Mouse (Mus musculus) WW6 (cell line): ENCODE measurements around the gene Kirrel3.
A peak's percentile ranks its signal among the peaks of the same experiment; 100 is the strongest.

ENCODE experiments used
- DNase-seq: peaks from one replicate; pipeline ENCODE4 v3.0.0-alpha.2; 2013; ENCODE audit warnings: low read depth, low spot score

Gene Kirrel3

DNA sequence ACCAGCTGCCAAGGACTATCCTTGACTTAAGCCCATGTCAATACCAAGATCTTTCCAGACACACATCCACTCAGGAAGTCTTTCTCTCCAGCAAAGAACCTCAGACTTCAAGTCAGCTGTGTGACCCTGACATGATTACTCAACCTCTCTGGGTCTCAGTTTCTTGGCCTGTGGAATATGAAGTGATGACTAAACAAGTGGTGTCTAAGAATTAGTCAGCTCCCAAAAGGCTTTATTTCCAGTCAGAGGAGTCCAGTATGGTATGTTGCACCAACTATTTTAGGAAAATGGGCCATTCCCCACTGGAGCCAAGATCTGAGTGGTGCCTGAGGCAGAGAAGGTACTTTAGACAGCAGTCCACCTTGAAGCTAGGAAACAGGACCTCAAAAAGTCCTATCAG is 462.0 kb downstream of the Kirrel3 start:
- DNase-seq = no peak

DNA sequence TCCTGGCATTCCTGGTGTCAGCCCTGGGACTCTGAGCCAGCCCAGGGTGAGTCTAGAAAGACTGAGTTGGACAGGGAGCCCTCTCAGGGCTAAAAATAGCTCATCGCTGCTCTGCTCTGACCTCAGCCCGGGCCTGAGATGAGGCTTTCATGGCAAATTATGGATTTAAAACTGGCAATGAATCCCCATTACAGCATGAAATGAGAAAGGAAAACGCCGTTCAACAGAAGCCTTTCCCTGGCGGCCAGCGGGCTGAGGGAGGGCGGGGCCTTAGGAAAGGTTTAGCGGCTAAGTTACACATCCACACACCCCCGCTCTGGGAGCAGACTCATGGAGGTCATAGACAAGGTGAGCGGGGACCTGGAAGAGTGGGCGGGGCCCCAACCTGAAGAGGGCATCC is 467.7 kb downstream of the Kirrel3 start:
- DNase-seq = no peak

DNA sequence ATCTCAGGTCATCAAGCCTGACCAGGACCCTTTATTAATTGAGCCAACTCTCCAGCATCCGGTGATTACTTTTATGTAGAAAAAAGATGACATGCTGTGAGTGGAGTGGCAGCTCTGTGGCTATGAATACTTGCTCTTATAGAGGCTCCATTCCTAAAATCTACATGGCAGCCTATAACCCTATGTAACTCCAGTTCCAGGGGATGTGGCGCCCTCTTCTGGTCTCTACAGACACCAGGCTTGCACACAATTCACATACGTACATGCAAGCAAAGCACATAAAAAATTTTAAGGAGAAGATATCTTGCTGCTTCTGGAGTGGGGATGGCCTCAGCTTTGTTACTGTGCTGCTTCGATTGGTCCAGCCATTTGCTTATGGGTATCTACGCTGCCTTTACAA is 468.5 kb downstream of the Kirrel3 start:
- peak; percentile 29 for DNase-seq

DNA sequence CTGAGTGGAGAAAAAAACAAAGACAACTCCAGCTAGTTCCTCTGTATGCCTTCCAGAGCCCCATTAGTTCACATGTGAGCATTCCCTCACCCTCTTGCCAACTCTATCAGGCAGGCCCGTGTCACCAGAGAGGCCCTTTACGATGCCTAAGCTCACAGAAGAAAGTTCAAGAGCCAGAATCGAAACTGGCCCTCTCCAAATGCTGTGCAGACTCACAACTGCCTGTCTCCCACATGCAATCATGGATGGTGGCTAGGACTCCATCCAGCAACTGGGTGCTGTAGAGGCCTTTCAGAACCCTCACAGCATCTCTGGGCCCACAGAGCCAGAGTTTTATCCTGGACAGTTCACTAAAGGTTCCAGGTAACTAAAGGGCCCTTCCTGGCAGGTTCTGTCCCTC is 470.8 kb downstream of the Kirrel3 start:
- DNase-seq = no peak

DNA sequence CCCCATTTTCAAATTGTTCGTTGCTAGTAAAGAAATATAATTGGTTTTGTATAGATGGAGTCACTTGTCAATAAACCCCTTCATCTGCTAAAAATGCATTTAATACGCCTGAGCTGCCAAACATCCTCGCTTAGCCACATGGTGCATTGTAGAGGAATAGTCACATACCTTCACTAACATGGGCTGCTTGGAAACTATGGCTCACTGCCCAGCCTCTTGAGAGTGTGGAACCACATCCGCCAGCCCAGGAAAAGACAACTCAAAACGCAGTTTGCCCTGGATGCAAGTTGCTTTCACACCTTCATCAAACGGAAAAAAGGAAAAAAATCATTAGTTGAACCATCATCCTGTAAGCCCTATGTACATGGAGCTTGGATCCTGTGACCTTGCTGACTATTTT is 472.0 kb downstream of the Kirrel3 start:
- no peak for DNase-seq

DNA sequence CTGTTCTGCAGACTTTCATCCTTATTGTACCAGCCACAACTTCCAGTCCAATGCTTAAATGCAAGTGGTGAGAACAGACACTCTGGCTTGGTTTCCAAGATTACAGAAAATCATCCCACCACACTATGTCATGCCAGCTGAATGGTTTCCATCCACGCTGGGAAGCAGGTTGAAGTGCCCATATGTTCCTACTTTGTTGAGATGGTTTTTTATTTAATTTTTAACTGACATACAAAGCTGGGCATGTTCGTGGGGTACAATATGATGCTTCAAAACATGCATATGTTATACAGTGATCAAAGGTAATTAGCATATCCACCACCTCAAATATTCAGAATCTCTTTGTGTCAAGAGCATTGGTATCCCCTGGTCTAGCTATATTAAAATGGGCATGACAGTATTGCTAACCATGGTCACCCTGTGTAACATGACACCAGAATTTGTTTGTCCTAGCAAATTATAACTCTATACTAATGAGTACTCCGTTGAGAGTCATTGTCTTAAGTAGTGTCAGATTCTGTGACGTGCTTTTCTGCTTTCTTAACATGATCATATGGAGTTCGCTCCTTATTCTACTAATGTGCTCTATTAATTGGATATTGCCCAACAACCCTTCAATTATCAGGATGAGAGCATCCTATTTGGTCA is 472.6 kb downstream of the Kirrel3 start:
- no peak for DNase-seq

DNA sequence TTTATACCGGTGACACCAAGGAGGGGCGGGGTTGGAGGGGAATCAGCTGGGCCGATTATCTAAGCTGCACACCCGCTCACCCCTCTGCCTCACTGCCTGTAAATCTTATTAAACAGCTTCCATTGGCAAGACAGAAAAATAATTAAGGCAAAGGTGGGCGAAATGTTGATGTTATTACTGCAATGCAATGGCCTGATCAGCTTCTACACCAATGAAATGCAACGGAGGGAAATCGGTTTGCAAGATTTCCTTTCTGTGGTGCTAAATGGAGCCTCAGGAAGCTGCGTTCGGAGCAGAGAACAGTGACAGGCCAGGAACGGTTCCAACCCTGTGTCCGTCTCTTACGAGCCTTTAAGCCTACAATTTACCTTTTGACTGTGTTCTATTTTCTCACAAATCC is 475.0 kb downstream of the Kirrel3 start:
- no peak for DNase-seq

DNA sequence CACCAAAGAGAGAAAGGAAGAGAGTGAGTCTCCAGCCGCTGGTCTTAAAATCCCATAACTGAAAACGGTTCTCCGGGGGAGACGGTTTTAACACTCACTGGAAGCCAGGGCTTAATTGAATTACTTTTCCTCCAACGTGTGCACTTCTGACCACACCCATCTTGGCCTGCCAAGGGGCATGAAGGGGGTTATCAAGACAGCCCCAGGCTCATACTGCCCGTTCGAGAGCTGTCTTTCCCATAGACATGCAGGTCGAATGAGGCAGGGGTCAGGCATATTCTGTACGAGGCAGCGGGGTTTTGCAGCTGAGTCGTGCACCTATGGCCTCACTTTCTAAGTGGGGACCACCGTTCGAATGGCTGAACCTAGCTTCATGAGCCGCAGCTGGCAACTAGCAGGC is 475.5 kb downstream of the Kirrel3 start:
- no peak for DNase-seq

DNA sequence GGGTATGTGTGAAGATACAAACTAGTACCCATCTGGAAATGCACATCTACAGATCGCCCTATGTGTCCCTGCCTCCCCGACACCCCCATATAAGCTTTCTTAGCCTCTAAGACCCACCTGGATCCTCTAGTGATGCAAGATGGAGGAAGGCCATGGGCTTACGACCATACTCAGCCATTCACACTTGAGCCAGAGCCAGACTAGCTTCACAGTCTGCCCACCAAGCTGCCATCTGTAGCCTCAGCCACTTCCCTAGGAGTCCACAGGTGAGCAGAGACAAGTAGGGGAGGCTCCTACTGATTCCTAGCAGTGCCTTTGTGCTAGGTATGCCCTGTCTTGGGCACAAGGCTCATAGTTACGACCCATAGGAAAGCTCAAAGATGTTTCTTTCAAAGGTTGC is 476.6 kb downstream of the Kirrel3 start:
- no peak for DNase-seq

DNA sequence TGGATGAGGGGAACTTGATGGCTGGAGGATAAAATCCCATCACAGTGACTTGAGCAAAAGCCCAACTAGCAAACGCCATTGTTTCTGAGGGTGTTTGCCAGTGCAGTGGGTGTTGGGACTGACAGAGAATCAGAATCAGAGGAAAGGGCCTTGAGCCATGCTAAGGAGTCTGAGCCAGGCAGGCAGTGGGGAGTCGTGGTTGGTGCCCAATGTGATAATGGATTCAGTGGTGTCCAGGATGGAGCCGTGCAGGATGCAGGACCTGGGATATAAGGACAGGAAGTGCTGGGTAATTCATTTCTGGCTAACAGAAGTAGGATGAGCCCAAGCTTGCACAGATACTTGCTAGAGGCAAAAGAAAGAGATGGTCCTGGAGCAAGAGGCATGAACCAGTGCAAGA is 477.9 kb downstream of the Kirrel3 start:
- DNase-seq = no peak

DNA sequence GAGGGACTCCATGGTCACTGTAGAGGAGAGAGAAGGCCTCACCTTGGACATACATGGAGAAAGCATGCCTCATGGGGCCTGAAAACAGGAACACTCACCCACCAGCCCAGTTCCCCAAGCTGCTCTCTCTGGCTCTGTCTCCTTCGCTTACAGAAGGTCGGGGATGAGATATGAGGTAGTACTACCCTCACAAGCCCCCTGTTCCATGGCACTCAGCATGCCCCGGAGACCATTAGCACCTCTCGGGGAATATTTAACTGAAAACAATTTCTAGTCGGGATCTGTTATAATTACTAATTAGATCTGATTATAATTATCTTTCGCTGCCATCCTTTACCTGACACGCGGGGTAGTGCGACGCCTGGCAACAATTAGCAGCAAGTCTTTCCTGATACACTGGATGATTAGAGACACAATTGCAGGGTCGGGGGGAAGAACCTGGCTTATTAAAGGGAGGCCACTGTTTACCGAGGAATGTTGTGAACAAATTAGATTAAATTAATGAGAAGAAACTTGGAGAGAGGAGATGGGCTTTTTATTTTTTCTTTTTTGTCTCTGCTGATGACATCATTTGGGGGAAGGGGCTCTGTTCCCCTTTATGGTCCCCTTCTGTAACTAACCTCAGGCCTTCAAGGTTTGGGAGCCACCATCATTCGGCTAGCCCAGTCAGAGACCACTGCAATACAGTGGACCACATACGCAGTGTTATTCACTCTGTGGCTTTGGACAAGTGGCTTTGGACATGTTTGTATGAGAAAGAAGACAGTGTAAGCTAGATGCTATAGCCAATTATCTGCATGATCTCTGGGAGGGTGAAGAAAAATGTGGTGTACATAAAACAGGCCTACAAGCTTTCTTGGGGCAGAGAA is 478.7 kb downstream of the Kirrel3 start:
- no peak for DNase-seq

DNA sequence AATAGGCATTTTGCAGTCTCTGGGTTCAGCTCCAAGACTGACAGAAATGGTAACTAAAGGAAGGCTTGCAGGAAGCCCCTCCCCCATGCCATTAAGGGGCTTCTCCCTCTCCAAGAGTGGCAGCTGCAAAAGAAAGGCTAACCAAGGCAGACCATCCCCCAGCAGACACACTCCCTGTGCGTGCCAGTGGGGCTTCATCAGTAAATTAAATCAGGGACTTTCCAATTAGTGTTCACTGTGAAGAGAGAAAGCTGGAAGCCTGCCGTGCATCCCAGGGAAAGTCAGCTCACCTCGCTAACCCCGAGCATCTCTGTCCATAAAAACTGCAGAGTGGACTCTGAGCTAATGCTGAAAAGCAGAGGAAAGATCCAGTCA is 479.3 kb downstream of the Kirrel3 start:
- no peak for DNase-seq

DNA sequence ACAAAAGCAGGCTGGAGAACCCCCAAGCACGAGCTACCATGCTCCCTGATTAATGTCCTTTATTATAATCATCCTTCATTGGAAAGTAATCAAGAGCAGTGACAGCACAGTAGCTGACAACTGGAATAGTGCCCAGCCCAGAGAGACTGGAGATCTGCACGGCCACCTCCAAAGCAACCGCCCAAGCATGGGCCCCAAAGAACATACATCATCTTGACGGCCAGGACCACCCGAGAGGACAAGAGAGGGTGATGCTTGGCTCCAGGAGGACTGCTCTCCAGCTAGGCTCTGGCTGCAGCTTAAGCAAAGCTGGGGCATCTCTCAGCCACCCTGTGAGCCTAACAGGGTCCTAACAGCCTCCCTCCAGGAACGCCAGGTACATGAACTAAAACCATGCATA is 482.1 kb downstream of the Kirrel3 start:
- DNase-seq = no peak

DNA sequence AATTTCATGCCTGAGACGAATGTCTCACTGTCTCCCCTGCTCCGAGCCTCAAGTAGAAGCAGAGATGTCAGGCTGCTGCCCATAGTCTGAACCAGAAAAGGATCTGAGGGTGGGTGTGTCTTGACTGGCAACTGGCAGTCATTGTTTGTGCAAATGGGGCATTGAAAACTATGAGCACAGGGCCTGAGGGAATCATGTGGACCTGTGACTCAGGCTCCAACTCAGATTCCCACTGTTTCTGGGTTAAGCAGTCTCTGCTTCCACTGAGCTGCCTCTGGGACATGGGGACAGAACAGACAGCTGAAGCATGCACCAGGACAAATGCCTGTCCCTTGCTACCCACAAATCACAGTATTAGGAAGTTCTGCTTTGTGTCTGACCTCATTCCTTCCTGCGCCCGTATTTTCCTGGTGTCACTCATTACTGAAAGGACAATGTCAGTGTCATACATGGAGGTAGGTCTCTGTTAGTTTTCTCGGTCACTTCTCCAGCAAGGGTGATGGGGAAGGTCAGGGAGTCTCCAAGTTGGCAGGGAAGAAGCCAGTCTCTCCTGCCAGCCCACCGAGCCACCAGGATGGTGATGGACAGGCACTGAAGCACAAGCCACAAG is 484.3 kb downstream of the Kirrel3 start:
- DNase-seq = no peak

DNA sequence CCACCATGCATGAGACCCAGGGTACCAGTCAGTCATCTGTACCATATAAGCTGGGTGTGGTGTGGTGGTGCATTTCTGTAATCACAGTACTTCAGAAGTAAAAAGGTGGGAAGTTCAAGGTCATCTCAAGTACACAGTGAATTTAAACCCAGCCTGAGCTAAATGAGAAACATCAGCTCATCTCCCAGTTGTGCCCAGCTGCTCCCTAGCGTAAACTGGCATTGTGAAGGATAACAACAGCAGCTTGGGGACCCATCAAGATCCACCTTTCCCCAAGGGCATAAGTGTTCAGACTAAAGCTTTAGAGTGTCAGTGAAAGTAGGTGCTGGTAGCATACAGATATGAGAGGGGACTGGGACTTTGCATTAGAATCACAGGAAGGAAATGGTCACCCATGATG is 488.6 kb downstream of the Kirrel3 start:
- no peak for DNase-seq

DNA sequence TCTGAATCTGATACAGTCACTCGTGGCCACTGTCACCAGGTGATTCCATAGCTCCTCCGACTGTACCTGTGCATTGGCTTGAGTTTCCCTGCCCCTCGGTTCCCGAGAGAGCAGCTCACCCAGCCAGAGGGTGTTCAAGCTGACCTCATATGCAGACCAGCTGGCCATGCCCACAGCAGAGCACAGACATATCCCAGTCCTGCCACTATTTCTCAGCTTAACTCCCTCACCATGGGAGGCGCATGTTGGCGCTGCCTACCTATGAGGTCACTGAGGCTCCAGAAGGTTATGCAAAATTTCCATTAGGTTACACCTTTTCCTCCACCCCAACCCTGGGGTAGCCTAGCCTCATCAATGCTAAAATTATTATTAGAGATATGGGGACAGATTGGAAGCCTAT is 489.6 kb downstream of the Kirrel3 start:
- no peak for DNase-seq

DNA sequence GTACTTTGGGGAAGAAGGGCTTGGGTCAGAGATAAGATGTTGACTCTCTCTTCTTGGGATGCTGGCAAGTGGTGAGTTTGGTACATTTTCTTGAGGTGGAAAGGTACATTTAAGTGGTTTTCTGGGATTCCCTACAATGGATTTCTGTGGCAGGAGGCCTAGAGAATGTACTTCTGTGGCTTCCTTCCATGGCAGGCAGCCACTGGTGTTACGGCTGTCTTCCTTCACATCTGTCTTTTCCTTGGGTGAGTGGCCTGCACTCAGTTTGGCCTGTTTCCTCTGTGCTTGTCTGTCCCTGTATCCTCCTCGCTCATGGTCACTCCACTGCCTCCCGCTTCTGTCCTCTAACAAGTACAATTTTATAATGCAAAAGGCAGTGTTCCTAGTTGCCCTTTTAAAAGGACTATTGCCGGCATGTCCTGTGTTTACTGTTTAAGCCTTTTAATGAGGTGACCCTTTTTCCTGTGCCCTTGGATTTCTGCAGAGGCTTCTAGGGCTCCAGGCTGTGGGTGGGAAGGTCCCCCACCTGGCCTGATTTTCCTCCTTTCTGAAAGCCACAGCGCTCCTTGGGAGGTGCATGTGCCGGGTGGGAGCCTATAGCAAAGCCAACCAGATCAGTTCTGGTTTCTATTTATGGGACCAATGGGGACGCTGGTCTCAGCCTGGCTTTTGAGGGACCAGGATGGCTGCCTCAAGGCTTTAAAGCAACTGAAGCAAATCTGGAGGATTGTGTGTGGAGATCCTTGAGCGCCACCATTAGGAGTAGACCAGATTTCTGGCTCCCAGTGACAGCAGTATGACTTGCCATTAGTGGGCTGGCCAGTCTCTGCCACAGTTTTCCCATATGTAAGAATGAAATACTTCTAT is 491.1 kb downstream of the Kirrel3 start:
- no peak for DNase-seq

DNA sequence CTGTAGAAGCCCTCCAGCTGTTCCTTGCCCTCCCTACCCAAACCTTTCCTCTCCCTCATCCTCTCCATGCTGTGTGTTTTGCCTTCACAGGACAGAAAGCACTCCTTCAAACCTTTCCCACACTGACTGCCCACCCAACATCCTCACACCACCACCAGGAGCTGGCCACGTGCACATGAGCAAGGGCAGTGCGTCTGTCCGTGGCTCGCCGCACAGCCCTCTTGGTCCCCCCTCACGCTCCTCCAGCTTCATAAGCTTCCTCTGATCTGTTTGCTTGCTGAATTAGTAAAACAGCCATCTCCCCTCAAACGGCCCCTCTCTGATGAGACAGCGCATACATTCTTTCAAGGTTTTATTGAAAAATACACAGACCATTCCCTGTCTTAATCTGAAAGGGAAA is 492.0 kb downstream of the Kirrel3 start:
- no peak for DNase-seq

DNA sequence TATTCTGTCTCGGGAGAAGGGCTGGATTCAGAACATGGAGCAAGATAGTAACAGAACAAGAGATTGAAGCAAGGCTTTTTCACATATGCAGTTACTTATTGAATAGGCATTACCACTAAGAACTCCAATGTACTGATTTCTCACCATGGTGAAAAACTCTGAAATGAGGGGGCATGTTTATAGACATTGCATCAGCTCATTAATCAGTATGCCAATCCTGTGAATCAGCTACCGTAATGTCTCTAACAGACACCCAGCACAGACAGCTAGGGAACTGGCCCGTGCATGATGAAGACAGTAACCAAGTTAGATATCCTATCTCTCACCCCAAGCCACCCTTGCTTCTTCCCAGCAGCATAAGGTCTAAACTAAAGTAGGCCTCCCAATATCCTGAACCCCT is 492.5 kb downstream of the Kirrel3 start:
- no peak for DNase-seq

DNA sequence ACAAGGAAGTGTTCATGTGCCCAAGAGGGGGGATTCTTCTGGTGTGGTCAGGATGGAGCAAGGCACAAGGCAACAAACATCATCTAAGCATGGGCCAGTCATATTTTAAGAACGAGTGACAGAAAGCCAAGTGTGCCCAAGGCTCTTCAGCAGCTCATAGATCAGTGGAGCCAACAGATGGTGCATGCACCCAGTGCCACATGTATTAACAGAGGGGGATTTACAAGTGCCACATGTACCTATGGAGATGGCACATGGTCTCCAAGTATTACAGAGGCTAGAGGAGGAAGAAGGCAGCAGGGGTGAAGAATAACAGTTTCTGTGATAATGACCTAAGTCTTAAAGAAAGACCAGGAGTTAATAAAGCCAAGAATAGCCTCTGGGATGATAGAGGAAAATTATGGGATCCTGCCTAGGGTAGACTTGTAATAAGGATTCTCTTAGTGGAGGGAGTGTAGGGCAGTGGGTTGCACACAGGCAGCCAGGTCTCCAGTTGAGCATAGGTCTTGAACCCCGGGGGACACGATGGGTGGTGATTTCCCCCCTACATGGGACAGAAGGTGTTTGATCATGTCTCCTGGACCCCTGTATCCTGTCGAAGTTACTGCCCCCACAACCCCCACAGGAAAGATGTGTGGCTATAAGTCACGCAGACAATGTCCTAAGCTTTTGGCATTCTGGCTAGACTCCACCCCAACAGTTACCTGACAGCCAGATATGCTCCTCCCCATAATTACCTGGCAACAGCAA is 495.0 kb downstream of the Kirrel3 start:
- DNase-seq = no peak
